In the genomic region with DNA sequence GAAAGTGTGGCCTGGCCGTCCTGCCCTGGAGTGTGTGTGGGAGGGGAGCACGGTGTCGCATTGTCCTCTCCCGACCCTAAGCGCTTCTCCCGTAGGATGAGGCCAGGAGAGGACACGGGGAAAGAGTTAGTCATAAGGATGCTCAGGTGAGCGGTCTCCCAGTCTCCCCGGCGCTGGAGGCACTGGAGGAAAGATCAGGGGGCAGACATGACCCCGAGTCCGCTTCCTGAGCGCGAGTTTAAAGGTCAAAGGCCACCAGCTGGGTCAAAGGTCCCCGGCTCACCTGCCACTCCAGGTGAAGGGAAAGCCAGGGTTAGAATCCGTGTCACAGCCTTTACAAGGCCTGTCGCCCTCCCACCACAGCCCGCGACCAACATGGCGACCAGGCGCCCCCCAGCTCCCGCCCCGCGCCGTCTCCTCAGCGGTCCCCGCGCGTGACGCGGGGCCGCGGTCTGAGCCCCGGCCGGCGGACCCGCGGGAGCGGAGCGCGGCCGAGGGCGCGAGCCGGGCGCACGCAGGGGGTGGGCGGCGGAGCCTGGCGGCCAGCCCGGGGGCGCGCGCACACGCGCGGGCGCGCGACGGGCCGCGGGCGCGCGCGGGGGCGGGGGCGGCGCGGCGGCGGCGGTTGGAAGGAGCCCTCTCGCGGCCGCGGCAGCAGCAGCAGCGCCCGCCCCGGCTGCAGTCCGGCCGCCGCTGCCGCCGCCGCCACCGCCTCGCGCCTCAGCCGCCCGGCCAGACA, we compare ENCODE assay signal across 8 mouse cellular contexts. TPM values are rescaled to one million over a fixed set of nuclear protein-coding genes. Genes with fewer than 3 reads are reported as not detected.
DNase-seq lines count a peak whose midpoint lies in the region; ATAC-seq lines count a peak whose summit lies in the region.

A gene (plus strand): TSS at position 594 of the 739 bp plus-strand sequence.

- peak within 1 kb of the TSS; percentile 92 for H3K27ac ChIP-seq in hindbrain, embryonic 12.5 days

- peak; percentile 88 for ATAC-seq in hindbrain, embryonic 12.5 days (ENCODE audit: low FRiP score)

- H3K9me3 ChIP-seq in hindbrain, embryonic 12.5 days (replicated peaks), result no peaks in the 10 kb centered on the region

- H3K4me1 ChIP-seq in hindbrain, embryonic 12.5 days, result peaks cover 6% of the 10 kb centered on the region; the same call in 1 of the 2 replicates

- peak; percentile 88 for DNase-seq in NIH3T3 (ENCODE audit: low read depth)
- DNase-seq in cerebellum, adult 9-11 months, result peak; percentile 88
- peak; percentile 55 to 66 for DNase-seq in frontal cortex, postnatal 14 days (ENCODE audit: low spot score in 2 of 2)
- DNase-seq in layer of hippocampus, postnatal 36 days, result peak; percentile 56 to 60
- DNase-seq in lung, postnatal 4 days, result peak; percentile 61 to 77
- peak; percentile 66 for DNase-seq in retina, postnatal 7 days (ENCODE audit: low read depth, low spot score)
- peak; percentile 53 for DNase-seq in urinary bladder, postnatal 25 days (ENCODE audit: low spot score)

- H3K27me3 ChIP-seq in hindbrain, embryonic 12.5 days, result peaks cover 9% of the 10 kb centered on the region; the same call in 1 of the 2 replicates

- WGBS in hindbrain, embryonic 12.5 days, result under 1% methylated on average over 58 of the region's 92 CpGs

- H3K4me3 ChIP-seq in hindbrain, embryonic 12.5 days, result peak within 1 kb of the TSS; percentile 81

- no peaks in the 10 kb centered on the region for H3K36me3 ChIP-seq in hindbrain, embryonic 12.5 days

- peak within 1 kb of the TSS; percentile 88 for H3K4me2 ChIP-seq in hindbrain, embryonic 12.5 days (replicated peaks)

- peak within 1 kb of the TSS; percentile 89 for H3K9ac ChIP-seq in hindbrain, embryonic 12.5 days

RNA-seq across cellular contexts. Expression of the gene that starts here (rescaled TPM):
- polyA plus RNA-seq in hindbrain, embryonic 12.5 days (2016; fragmentation: Nextera tagmentation; extraction: Ambion mirVana), result 9.3 and 11.1 TPM in 2 replicates
- 10 to 100 TPM; 40.3 to 49.3 TPM for total RNA-seq in layer of hippocampus, postnatal 36 days (2021)

Comparison
In these comparisons a context has a peak if more than half of its experiments do, and no peak if none do; other contexts are left out.
1. Peak in every context shown above with its lines: DNase-seq, ATAC-seq, H3K4me3 ChIP-seq and H3K27ac ChIP-seq.